Mouse (Mus musculus) frontal cortex, postnatal 36 days (tissue): ENCODE measurements around the gene Hdac4.
A peak's percentile ranks its signal among the peaks of the same experiment; 100 is the strongest.

Experiments used
- DNase-seq, 2 experiments: peaks; one replicate each; pipeline ENCODE4 v3.0.0; 2022; ENCODE audit warnings: low spot score in 2 of 2

The Hdac4 gene

DNA sequence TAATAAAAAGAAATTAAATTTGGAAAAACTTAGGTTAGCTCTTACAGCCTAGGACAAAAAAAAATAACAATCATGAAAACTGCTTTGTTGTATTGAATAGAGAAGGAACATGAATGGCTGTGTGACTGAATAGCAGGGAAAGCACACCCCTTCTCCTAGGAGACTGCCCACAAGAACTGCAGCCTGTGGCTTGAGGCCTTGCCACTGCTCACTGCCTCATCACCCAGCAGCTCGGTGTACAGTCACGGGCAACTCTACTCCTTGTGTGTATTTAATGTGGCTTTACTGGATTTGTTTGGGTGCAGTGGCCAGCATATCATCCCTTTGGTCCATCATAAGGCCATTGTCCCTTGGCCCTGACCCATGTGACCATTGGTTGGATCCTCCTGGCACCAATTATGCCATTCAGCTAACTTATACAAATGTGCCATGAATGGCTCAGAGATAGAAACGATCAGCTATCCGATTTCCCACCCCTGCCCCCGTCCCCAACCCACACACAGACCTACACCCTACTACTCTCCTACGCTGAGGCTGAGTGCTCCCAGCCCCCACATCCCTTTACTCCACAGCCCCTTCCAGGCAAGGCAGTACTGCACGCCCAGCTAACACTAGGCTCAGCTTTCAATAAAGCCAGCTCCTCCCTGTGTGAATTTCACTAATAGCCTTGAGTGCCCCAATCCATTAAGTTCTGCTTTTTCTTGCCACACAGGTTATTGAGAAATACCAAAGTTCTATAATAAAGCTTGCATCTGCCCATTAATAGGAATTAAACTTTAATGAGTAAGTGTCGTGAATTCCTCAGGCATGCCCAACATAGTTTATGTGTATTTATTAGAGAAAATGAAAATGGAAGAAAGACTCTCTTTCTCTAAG lies 134.1 kb downstream of the Hdac4 start:
- no peak for DNase-seq

DNA sequence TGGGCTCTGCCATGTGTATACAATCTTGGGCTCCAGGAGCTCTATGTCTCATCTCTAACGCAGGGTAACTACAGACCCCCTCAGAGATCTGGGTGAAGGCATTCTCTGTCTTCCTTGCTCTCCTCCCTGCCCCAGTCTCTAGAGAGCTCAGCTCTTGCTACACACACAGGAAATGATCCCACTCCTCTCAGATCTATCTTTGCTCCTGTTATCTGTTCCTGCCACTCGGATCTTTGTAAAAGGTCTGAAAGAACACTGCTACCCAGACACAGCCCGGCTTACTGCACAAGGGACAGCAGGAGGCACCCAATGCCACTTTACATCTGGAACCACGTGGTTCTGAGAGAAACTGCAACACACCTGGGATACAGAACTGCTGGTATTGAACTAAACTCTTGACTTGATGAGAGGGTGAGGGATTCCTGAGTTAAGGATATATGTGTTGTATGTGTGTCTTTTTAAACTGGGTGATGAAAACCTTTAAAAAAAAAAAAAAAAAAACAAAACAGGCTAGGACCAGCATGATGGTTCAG lies 134.9 kb downstream of the Hdac4 start:
- no peak for DNase-seq

- DNase-seq, result no peak
Observed at GRCm38 (mm10) chr1:92059571-92059970, 135.9 kb downstream of the Hdac4 start.

GRCm38 (mm10) chr1:92058731-92059425 lies 136.6 kb downstream of the Hdac4 start:
- no peak for DNase-seq

DNA sequence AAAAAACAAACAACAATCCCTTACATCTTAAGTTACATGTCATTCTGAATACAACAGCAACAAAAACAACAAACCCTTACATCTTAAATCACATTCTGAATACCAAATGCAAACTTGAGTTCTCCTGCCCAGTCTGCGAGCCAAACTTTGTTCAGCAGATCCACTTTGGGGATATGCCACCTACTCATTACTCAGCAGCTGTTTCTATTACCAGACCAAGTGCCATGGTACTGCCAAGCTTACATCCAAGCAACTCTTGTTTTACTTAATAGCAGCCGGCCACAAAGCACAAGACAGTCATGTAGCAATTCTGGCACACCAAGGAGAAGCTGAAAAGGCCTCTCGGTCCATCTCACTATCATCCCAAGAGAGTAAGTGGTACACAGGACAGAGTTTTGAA lies 138.4 kb downstream of the Hdac4 start:
- peak in 1 of 2 experiments; percentile 39 for DNase-seq

DNA sequence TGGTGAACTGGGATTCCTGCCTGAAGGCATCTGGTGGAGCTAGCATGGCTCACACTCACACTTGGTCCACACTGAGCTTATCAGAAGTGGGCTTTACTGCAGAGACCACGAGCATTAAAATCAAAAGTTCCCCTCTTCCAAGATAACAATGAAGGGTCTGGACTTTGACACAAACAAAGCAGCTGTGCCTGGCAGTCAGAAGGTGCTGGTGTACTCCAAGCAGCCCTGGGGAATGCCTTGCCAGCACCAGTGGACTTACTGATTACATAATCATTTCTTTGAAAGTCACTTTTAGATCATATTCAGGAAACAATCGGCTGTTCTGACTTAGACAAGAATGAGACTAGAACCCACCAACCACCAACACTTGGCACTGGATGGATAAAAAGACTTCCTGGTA lies 140.3 kb downstream of the Hdac4 start:
- no peak for DNase-seq

DNA sequence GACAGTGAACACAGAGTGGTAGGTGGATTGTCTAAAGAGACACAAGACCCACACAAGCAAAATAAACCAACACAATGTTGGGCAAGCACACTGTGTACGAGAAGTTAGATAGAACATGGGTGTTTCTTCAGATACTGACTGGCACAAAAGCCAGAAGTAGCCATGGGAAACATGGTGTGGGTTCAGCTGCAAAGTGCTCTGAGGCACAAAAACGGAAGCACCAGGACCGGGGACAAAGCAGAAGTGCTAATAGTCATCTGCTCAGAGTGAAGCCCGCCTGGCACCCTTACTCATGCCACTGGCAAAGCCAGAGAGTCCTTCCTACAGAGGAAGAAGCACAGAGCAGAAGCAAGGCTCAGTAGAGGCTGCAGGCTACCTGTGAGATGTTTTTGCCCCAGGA lies 143.3 kb downstream of the Hdac4 start:
- DNase-seq, result no peak

DNA sequence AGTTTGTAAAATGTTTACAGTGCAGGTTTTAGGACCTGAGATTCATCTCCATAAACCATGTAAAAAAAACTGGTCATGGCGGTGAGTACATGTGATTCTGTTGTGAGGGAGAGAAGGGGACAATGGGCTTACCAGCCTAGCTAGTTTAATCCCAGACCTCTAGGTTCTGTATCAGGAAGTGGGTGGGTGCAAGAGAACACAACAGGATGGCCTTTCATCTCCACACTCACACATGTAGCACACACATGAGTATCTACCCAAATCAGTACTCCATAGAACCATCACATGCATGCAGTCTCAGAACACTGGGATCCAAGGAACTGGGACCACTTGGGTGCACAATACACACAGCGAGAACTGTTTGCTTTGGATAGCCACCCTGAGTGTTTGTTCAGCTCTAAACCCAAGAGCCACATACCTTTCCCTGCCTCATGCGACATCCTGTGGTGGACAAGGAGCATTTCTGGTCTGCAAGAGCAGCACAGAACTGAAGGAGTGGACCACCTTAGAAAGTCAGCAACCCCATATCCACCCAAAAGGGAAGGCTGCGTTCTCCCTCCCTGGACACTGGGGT lies 143.9 kb downstream of the Hdac4 start:
- no peak for DNase-seq

DNA sequence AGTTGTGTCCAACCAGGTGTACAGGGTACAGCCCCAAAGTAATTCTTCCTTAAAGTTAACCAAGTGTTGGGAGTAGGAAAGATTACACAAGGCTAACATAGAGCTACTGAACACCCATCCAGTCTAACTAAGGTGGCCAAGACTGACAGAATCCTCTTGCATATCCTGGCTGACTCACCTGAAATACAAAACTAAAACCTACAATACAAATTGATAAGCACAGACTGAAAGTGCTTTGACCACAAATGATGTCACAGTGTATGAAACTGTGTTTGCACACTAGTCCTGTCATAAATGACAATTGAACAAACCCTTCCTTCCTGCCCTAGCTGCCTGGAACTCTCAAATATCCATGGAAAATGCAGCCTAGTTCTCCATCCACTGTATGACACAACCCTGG lies 144.5 kb downstream of the Hdac4 start:
- no peak for DNase-seq

- no peak for DNase-seq
Observed at GRCm38 (mm10) chr1:92050566-92050965, 144.9 kb downstream of the Hdac4 start.

DNA sequence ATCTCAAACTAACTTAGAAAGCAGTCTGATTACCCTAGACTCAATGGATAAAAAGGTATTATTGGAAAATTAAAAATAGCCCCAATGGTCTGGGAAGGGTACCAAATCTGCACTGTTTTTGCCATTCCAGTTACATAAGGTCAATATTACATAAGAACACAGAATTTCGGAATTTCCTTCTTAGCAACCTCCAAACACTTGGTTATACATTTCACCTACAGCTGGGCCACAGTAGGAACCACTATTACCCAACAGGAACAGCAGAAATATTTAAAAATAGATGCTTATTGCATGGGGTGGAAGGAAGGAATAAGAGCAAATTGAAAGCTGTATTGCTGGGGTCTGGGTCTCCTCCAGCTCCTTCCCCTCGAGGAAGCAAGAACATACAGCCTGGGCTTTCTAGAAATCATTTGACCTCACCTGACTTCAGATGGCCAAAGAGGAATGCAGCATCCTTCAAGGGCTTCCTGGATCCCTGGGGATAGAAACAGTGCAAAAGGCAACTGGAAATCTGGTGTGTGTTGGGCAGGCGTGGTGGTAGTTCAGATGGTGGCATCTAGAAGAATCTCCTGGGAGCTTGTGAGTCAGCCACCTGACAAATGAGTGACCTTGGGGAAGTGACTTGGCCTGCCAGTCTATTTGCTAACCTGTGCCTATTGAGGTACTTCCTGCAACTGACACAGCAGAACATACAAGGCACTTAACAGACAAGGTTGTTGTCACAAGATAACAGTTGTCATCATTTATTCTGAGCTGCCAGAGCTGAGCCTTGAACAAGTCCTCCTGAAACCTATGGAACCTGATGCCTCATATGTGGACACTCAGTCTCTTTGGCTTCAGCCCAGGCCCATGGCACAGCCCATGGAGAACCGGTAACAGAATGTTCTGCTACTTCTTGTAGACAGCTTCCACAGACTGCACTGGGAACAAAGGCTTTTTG lies 146.8 kb downstream of the Hdac4 start:
- DNase-seq, result no peak

GRCm38 (mm10) chr1:92045671-92046070 lies 149.8 kb downstream of the Hdac4 start:
- no peak for DNase-seq

DNA sequence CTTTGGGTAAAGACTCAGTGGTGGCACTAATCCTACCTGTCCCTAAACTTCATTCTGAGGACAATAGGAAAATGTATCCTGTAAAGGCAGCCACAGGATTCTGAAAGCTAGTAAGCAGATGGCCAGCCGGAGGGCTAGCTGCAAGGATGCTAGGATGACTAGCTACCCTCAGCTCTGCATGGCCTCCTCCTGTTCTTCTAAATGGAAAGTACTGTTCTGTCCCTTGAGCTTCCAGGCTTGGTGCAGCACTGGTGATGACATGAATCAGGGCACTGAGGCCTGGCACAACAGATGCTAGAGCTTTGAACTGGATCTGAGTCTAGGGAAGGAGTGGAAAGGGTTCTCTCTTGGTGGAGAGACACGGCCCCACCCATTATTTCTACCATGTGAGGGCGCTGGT lies 150.6 kb downstream of the Hdac4 start:
- no peak for DNase-seq

DNA sequence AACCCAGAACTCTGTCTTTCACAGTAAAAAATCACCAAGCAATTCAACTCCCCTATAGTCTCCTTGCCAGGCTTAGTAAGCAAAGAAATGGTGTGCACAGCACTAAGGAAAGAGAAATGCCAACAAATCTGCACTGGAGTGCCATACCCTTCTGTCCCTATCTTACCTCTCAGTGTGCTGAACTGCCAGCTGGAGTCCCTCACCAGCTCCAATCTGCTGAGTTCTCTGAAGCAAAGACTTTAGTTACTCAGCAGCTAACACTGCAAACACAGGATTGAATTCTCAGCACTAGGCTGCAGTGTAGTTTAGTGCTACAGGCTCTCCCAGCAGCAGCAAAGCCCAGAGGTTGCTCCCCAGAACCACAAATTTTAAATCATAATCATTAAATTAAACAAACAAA lies 151.5 kb downstream of the Hdac4 start:
- DNase-seq, result no peak

GRCm38 (mm10) chr1:92042126-92042525 lies 153.4 kb downstream of the Hdac4 start:
- DNase-seq, result no peak

GRCm38 (mm10) chr1:92041290-92041689 lies 154.2 kb downstream of the Hdac4 start:
- DNase-seq, result no peak

DNA sequence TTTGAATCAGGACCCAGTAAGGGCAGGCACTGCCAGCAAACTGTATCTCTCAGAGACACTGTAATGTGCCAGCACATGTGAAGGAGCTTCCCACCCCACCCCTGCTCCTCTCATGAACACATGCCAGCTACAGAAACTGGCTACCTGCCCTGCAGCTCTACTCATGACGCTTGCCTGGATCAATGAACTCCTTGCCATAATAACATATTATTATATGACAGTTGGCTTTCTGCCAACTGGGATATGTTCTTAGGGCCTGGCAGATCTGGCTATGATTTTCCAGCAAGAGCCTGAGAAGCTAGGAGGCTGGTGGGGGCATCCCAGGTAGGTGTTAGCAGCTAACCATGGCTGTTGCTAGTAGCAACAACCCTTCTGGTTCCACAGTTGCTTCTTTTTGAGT lies 156.8 kb downstream of the Hdac4 start:
- DNase-seq, result peak; percentile 26 to 40

GRCm38 (mm10) chr1:92037039-92037438 lies 158.5 kb downstream of the Hdac4 start:
- DNase-seq, result no peak

DNA sequence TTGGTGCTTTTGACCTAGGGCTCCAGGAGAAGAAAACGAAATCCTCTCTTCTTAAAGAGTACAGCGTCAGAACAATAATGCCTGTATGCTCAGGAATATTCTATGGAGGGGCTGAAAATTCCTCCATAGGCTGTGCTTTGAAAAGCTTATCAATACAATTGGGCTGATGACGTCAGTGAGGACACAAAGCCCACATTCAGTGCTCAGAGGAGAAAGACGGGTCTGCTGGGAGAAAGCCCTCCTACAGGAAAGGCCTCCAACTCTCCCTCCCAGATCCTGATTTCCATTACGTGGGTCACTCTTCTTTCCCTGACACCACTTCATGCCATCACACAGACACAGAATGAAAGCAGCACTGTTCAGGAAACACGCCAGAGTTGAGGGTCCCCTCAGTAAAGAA lies 159.7 kb downstream of the Hdac4 start:
- DNase-seq, result no peak

DNA sequence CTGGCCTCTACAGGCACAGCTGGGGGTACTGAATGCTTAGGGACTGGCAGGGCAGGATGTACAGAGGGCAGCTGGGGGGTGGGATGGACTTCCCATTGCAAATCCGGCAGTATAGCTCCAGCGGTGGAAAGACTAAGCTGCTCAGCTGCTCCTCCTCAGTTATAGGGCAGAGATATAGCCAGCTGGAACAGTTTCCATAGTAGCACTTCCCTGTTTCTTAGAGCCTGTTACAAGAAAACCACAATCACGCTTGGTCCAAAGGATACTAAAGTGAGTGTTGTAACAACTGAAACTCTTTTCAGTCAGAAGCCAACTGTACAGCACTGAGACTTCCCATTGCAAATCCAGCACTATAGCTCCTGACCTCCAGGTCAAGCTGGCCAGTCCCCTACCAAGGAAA lies 161.3 kb downstream of the Hdac4 start:
- no peak for DNase-seq

DNA sequence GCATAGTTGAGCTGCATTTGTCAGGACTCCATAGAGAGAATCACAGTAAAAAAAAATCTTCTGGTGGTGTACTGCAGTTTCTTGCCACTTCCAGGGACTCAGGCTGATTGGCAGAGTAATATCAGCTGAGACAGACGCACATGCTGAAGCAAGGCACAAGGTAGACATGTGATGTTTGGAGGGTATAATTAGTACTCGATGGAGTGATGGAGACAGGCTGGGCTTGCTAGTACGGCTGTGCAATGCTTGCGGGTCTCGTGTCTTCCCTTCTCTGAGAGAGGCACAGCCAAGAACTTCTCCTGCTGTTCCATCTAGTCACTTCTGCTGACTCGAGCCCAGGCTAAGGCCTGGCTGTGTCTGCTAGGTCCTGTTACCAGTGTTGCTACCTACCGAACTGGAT lies 162.0 kb downstream of the Hdac4 start:
- no peak for DNase-seq

DNA sequence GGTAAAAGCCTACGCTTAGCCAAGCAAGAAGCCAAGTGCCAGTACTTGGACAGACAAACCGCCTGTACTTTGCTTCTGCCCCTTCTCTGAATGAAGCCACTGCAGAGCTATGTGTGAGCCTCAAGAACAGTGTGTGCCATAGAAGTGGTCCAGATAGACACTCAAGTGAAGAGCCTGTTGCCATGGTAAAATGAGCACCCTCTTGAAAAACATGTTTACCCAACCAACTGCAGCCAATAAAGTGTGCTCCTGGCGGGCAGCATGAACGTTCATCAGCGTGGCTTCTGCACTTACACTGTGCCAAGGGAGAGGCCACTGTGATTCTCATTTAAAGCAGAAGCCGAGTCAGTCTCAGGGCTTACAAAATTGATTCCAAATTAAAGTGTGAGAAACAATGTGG lies 165.0 kb downstream of the Hdac4 start:
- no peak for DNase-seq
